Mouse (Mus musculus) forebrain, embryonic 15.5 days (tissue): Measurements from ENCODE around the gene Eif5. TPM values are rescaled to one million over a fixed set of nuclear protein-coding genes. Genes with fewer than 3 reads are reported as not detected.
A peak's percentile ranks its signal among the peaks of the same experiment; 100 is the strongest.

Experiments
- ATAC-seq: fragments of 200-750 bp; cut with Nextera tagmentation; replicated peaks from 2 replicates; pipeline ENCODE4 v1.8.0; 2017; ENCODE audit warnings: mild to moderate bottlenecking, moderate TSS enrichment, moderate library complexity
- H3K27ac ChIP-seq: fragments of 300-500 bp; sonication (generic); replicated peaks from 2 replicates; pipeline ENCODE4 v1.5.1; 2015; ENCODE audit warnings: mild to moderate bottlenecking, inconsistent platforms
- H3K27me3 ChIP-seq: fragments of 300-500 bp; sonication (generic); 2 replicates; pipeline ENCODE4 v1.6.1; 2015; ENCODE audit warnings: inconsistent platforms
- H3K36me3 ChIP-seq: fragments of 300-500 bp; sonication (generic); 2 replicates; pipeline ENCODE4 v1.6.1; 2015; ENCODE audit warnings: mild to moderate bottlenecking, inconsistent platforms
- H3K4me1 ChIP-seq: fragments of 300-500 bp; sonication (generic); 2 replicates; pipeline ENCODE4 v1.6.1; 2015; ENCODE audit warnings: inconsistent platforms
- H3K4me2 ChIP-seq: fragments of 300-500 bp; sonication (generic); replicated peaks from 2 replicates; pipeline ENCODE4 v1.6.1; 2015; ENCODE audit warnings: mild to moderate bottlenecking, inconsistent platforms
- H3K4me3 ChIP-seq: fragments of 300-500 bp; sonication (generic); 2 replicates; pipeline ENCODE4 v1.5.1; 2015; ENCODE audit warnings: mild to moderate bottlenecking, inconsistent platforms
- H3K9ac ChIP-seq: fragments of 300-500 bp; sonication (generic); replicated peaks from 2 replicates; pipeline ENCODE4 v1.6.1; 2015; ENCODE audit warnings: mild to moderate bottlenecking, inconsistent platforms
- H3K9me3 ChIP-seq: fragments of 300-500 bp; sonication (generic); 2 replicates; pipeline ENCODE4 v1.6.1; 2016; ENCODE audit warnings: inconsistent platforms
- WGBS: fragments of 180-500 bp; shearing (Covaris S2); methylation state at CpG from one replicate; pipeline ENCODE4 v1.1.7; 2015; ENCODE audit warnings: mixed read lengths; 5-methylcytosine and 5-hydroxymethylcytosine counted together
- polyA plus RNA-seq: library from polyadenylated mRNA; unstranded; fragments of >200 nt; fragmentation: Nextera tagmentation; extraction: Ambion mirVana; gene quantifications from 2 replicates; pipeline ENCODE4 v1.2.1, GENCODE M21; 2015

Gene Eif5
- polyA plus RNA-seq, 1 experiment from 2014 or later = 638 TPM

DNA sequence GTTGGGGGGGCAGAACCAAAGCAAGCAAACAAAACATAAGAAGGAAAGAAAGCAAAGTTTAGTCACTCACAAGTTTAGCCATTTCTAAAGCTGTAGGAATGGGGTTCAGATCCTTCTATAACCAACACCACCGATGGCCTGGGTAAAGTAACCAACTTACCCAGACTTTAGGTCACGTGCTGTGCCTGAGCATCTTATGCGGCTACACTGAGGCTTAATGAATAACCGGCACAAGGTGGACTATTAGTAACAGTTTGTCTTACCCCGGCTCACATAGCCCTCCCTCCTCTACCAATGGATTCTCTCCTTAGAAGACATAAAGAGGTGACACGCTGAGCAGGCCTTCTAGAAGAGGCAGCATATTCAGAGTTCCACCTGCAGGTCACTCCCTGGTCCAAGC is 35.5 kb downstream of the Eif5 start:
- 41% methylated on average over 6 of the region's 6 CpGs for WGBS
- Histone ChIP-seq H3K36me3 (no peaks in the 10 kb centered on the region), H3K4me3 (peak overlapping the region; percentile 99), H3K4me2 (peak overlapping the region; percentile 97), H3K27ac (peak overlapping the region; percentile 96), H3K27me3 (no peaks in the 10 kb centered on the region), H3K4me1 (peaks cover 39% of the 10 kb centered on the region), H3K9me3 (no peaks in the 10 kb centered on the region), H3K9ac (peak overlapping the region; percentile 99)
- no peak for ATAC-seq

GRCm38 (mm10) chr12:111574074-111574886 is 36.5 kb downstream of the Eif5 start, which contains the start of gene Mark3:
Gene Mark3, plus strand, starts transcription at chr12:111574523.
- WGBS = 0% methylated on average over 74 of the region's 75 CpGs
- Histone ChIP-seq H3K9me3 (no peaks in the 10 kb centered on the region), H3K4me2 (peak within 1 kb of the TSS; percentile 97), H3K27me3 (no peaks in the 10 kb centered on the region), H3K36me3 (no peaks in the 10 kb centered on the region), H3K27ac (peak within 1 kb of the TSS; percentile 96), H3K4me3 (peak within 1 kb of the TSS; percentile 99), H3K4me1 (peaks cover 39% of the 10 kb centered on the region), H3K9ac (peak within 1 kb of the TSS; percentile 99)
- ATAC-seq = peak; percentile 98

GRCm38 (mm10) chr12:111574887-111575838 is 37.3 kb downstream of the Eif5 start:
- H3K9ac ChIP-seq = peak overlapping the region; percentile 99
- H3K4me3 ChIP-seq = peak overlapping the region; percentile 99
- no peaks in the 10 kb centered on the region for H3K36me3 ChIP-seq
- under 1% methylated on average over 58 of the region's 58 CpGs for WGBS
- no peaks in the 10 kb centered on the region for H3K9me3 ChIP-seq
- peak; percentile 17; the same call in 1 of the 2 replicates for ATAC-seq
- peak overlapping the region; percentile 96 for H3K27ac ChIP-seq
- H3K27me3 ChIP-seq = no peaks in the 10 kb centered on the region
- peak overlapping the region; percentile 97 for H3K4me2 ChIP-seq
- peaks cover 39% of the 10 kb centered on the region for H3K4me1 ChIP-seq

DNA sequence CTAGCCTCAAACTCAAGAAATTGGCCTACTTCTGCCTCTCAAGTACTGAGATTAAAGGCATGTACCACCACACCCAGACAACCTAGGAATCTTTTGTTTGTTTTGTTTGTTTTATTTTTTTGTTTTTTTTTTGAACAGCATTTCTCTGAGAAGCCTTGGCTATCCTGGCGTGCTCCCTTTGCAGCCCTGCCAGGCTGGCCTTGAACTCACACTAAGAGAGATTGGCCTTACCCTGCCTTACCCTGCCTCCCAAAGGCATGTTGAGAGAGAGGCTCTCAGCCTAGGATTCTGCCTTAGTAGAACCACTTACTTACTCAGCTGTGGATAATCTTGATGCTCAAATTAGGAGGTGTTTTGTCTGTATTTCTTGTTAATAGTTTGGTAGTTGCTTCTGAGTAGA is 45.2 kb downstream of the Eif5 start:
- no peak overlapping the region for H3K9ac ChIP-seq
- no peak overlapping the region for H3K4me2 ChIP-seq
- no peak for ATAC-seq
- H3K9me3 ChIP-seq = no peaks in the 10 kb centered on the region
- no peak overlapping the region for H3K27ac ChIP-seq
- H3K36me3 ChIP-seq = no peaks in the 10 kb centered on the region
- no peaks in the 10 kb centered on the region for H3K4me1 ChIP-seq
- H3K27me3 ChIP-seq = no peaks in the 10 kb centered on the region
- WGBS = 91% methylated on average over 1 of the region's 1 CpGs
- H3K4me3 ChIP-seq = no peak overlapping the region

- Histone ChIP-seq H3K4me2 (no peak overlapping the region), H3K9me3 (no peaks in the 10 kb centered on the region), H3K4me3 (no peak overlapping the region), H3K36me3 (no peaks in the 10 kb centered on the region), H3K27ac (no peak overlapping the region), H3K9ac (no peak overlapping the region), H3K27me3 (no peaks in the 10 kb centered on the region), H3K4me1 (no peaks in the 10 kb centered on the region)
- WGBS = 88% methylated on average over 1 of the region's 1 CpGs
- ATAC-seq = no peak
Observed at GRCm38 (mm10) chr12:111584401-111584800, 46.6 kb downstream of the Eif5 start.

DNA sequence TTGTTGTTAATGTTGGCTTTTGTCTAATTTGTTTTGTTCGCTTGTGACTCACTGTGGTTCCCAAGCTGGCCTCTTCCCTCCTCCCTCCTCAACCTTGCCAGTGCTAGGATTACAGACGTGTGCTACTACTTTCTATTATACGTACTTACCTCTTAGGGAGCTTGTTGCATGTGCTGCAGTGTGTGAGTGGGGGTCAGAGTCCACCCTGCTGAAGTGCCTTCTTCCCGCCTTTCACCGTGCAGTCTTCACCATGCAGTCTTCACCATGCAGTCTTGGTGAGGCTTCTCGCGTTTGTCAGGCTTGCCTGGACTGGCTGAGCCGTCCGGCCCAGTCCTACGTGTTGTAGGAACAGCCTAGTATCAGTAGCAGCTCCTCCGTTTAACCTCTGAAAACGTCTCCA is 49.4 kb downstream of the Eif5 start:
- no peak overlapping the region for H3K4me2 ChIP-seq
- H3K27ac ChIP-seq = no peak overlapping the region
- no peaks in the 10 kb centered on the region for H3K9me3 ChIP-seq
- H3K27me3 ChIP-seq = no peaks in the 10 kb centered on the region
- H3K36me3 ChIP-seq = no peaks in the 10 kb centered on the region
- H3K4me3 ChIP-seq = no peak overlapping the region
- no peak for ATAC-seq
- 84% methylated on average over 12 of the region's 12 CpGs for WGBS
- H3K9ac ChIP-seq = no peak overlapping the region
- no peaks in the 10 kb centered on the region for H3K4me1 ChIP-seq

GRCm38 (mm10) chr12:111592407-111593021 is 54.7 kb downstream of the Eif5 start:
- WGBS = 70% methylated on average over 14 of the region's 14 CpGs
- no peaks in the 10 kb centered on the region for H3K9me3 ChIP-seq
- H3K36me3 ChIP-seq = peaks cover 29% of the 10 kb centered on the region
- no peak for ATAC-seq
- H3K4me2 ChIP-seq = no peak overlapping the region
- no peak overlapping the region for H3K27ac ChIP-seq
- H3K27me3 ChIP-seq = no peaks in the 10 kb centered on the region
- H3K4me1 ChIP-seq = no peaks in the 10 kb centered on the region
- no peak overlapping the region for H3K4me3 ChIP-seq
- no peak overlapping the region for H3K9ac ChIP-seq

- WGBS = 56% methylated on average over 2 of the region's 2 CpGs
- Histone ChIP-seq H3K4me2 (no peak overlapping the region), H3K4me3 (no peak overlapping the region), H3K9me3 (no peaks in the 10 kb centered on the region), H3K27me3 (no peaks in the 10 kb centered on the region), H3K27ac (no peak overlapping the region), H3K4me1 (no peaks in the 10 kb centered on the region), H3K9ac (no peak overlapping the region), H3K36me3 (peaks cover 40% of the 10 kb centered on the region)
- ATAC-seq = no peak
Observed at GRCm38 (mm10) chr12:111593775-111594174, 56.0 kb downstream of the Eif5 start.

Other genes starting within 250 kb of the Eif5 start
- gene Cdc42bpb, start 160.3 kb upstream of the Eif5 start, polyA plus RNA-seq = 33.9 and 35.5 TPM in 2 replicates
- gene Lbhd2, start 131.2 kb upstream of the Eif5 start, polyA plus RNA-seq = 1.6 and 2.2 TPM in 2 replicates
- 1.7 and 2.0 TPM in 2 replicates for gene Exoc3l4, start 121.0 kb upstream of the Eif5 start, polyA plus RNA-seq
- 0.51 and 1.1 TPM in 2 replicates for gene Tnfaip2, start 95.5 kb upstream of the Eif5 start, polyA plus RNA-seq
- 0.55 and 0.79 TPM in 2 replicates for gene Gm266, start 52.2 kb upstream of the Eif5 start, polyA plus RNA-seq
- 46.1 and 54.4 TPM in 2 replicates for gene Mark3, start 36.5 kb downstream of the Eif5 start, polyA plus RNA-seq
- 1,536 and 1,584 TPM in 2 replicates for gene Ckb, start 134.3 kb downstream of the Eif5 start, polyA plus RNA-seq
- 10.6 and 12.0 TPM in 2 replicates for gene Trmt61a, start 140.1 kb downstream of the Eif5 start, polyA plus RNA-seq
- 65.1 and 69.1 TPM in 2 replicates for gene Bag5, start 175.2 kb downstream of the Eif5 start, polyA plus RNA-seq
- 48.2 and 48.7 TPM in 2 replicates for gene Apopt1, start 175.2 kb downstream of the Eif5 start, polyA plus RNA-seq
- gene Klc1, start 220.8 kb downstream of the Eif5 start, polyA plus RNA-seq = 430 and 440 TPM in 2 replicates